In the genomic region with DNA sequence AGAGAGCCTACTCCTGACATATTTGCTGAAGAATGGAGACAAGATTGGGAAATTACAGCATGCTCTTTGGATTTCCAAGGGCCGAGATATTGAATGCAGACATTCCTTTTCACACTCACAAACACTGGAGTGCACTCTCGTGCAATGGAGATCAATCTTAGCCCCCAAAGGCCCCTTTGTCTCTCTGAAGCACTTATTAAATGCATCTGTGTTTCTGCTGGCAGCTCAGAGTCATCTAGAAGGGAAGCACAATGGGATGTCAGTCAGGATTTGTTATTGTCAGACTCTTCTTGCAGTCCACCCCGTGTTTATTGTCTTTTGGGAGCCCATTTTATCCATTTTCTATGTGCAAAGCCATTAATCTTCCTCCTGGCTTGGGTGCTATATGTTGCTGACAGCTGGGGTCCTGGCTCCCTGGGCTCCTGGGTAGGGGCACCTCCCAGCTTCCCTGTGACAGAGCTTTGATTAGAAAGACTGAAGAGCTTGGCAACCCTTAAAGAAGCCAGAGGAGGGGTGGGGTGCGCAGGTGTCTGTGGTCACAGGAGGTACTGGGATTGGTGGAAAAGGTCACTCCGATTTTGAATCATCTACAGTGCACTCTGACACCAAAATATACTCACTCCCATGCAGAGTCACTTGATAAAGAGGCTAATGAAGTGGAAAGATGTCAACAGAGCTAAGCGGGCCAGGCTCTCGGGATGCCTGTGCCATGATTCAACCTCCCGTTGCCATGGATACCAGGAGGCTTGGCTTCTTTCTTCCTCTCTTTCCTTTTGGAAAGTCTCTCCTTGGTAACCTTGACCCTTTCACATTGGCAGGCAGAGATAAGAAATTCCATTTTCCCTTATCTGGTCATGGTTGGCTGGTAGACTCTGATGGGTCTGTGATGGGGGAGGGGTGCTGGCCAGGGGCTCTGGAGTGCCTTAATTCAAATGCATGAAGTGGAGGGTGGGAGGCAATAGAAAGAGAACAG, we compare ENCODE assay signal across 7 mouse cellular contexts.
A peak's percentile ranks its signal among the peaks of the same experiment; 100 is the strongest.
DNase-seq lines count a peak whose midpoint lies in the region; ATAC-seq and TF ChIP-seq lines count a peak whose summit lies in the region.

No protein-coding gene starts in this region.

- TF ChIP-seq CTCF in hindbrain, postnatal 0 days (IDR thresholded peaks at IDR 0.05; ENCODE audit: low read depth): no peak

- ATAC-seq in forebrain, embryonic 13.5 days: peak; percentile 92
- peak; percentile 76 for ATAC-seq in hindbrain, postnatal 0 days
- ATAC-seq in neural tube, embryonic 11.5 days (ENCODE audit: insufficient read depth, low FRiP score, low TSS enrichment): peak; percentile 91

- peak overlapping the region; percentile 82 for H3K27ac ChIP-seq in forebrain, embryonic 13.5 days
- H3K27ac ChIP-seq in hindbrain, postnatal 0 days: peak overlapping the region; percentile 65
- no peak overlapping the region; the same call in 1 of the 2 replicates for H3K27ac ChIP-seq in neural tube, embryonic 11.5 days (ENCODE audit: low read depth, low read length)

- DNase-seq in MN1 (ENCODE audit: low spot score): peak; percentile 83
- DNase-seq in adrenal gland, adult (ENCODE audit: inconsistent age in 2 of 2, low spot score in 1 of 2): peak; percentile 80 to 91
- peak; percentile 84 for DNase-seq in hindbrain, postnatal 0 days (ENCODE audit: low spot score)
- DNase-seq in neural tube, embryonic 11.5 days (ENCODE audit: low spot score): peak; percentile 73
- no peak for DNase-seq in thymus, adult 18-20 months
- no peak for DNase-seq in cerebellum, adult 11 months

- no peak overlapping the region for H3K9ac ChIP-seq in forebrain, embryonic 13.5 days
- H3K9ac ChIP-seq in hindbrain, postnatal 0 days (replicated peaks; ENCODE audit: low read length): no peak overlapping the region
- H3K9ac ChIP-seq in neural tube, embryonic 11.5 days (ENCODE audit: low read length): no peak overlapping the region

- H3K4me1 ChIP-seq in forebrain, embryonic 13.5 days: peaks cover 27% of the 10 kb centered on the region
- peaks cover 16% of the 10 kb centered on the region; the same call in 1 of the 2 replicates for H3K4me1 ChIP-seq in hindbrain, postnatal 0 days (ENCODE audit: insufficient read depth, low read length)
- H3K4me1 ChIP-seq in neural tube, embryonic 11.5 days (ENCODE audit: control insufficient read depth, insufficient read depth, low read length): peaks cover 10% of the 10 kb centered on the region

- H3K9me3 ChIP-seq in forebrain, embryonic 13.5 days (replicated peaks): no peaks in the 10 kb centered on the region; the same call in 1 of the 2 replicates
- no peaks in the 10 kb centered on the region for H3K9me3 ChIP-seq in hindbrain, postnatal 0 days (ENCODE audit: low read length)
- no peaks in the 10 kb centered on the region for H3K9me3 ChIP-seq in neural tube, embryonic 11.5 days (ENCODE audit: control insufficient read depth, low read length)

- no peaks in the 10 kb centered on the region for H3K36me3 ChIP-seq in forebrain, embryonic 13.5 days (ENCODE audit: poor library complexity, severe bottlenecking)
- H3K36me3 ChIP-seq in hindbrain, postnatal 0 days (ENCODE audit: insufficient read depth, low read length): no peaks in the 10 kb centered on the region
- no peaks in the 10 kb centered on the region for H3K36me3 ChIP-seq in neural tube, embryonic 11.5 days (ENCODE audit: control insufficient read depth, insufficient read depth, low read length)

- 6% methylated on average over 8 of the region's 8 CpGs for WGBS in forebrain, embryonic 13.5 days
- WGBS in hindbrain, postnatal 0 days: 11% methylated on average over 8 of the region's 8 CpGs
- WGBS in neural tube, embryonic 11.5 days: 39% methylated on average over 8 of the region's 8 CpGs

- H3K4me2 ChIP-seq in forebrain, embryonic 13.5 days: peak overlapping the region; percentile 37
- H3K4me2 ChIP-seq in hindbrain, postnatal 0 days (ENCODE audit: low read depth, low read length): 0 out of 2 replicates have a peak overlapping the region, but pooled peaks have one; percentile 2
- H3K4me2 ChIP-seq in neural tube, embryonic 11.5 days (ENCODE audit: low read depth): no peak overlapping the region

- no peaks in the 10 kb centered on the region for H3K27me3 ChIP-seq in forebrain, embryonic 13.5 days
- H3K27me3 ChIP-seq in hindbrain, postnatal 0 days (ENCODE audit: insufficient read depth, low read length): no peaks in the 10 kb centered on the region
- no peaks in the 10 kb centered on the region for H3K27me3 ChIP-seq in neural tube, embryonic 11.5 days (ENCODE audit: control insufficient read depth, insufficient read depth, low read length)

- no peak overlapping the region for H3K4me3 ChIP-seq in forebrain, embryonic 13.5 days
- H3K4me3 ChIP-seq in hindbrain, postnatal 0 days (ENCODE audit: low read length): no peak overlapping the region
- H3K4me3 ChIP-seq in neural tube, embryonic 11.5 days (ENCODE audit: low read depth, low read length): no peak overlapping the region

Comparison
In these comparisons a context has a peak if more than half of its experiments do, and no peak if none do; other contexts are left out.
1. DNase-seq: peak in MN1 (single experiment), adrenal gland, adult (2 of 2), hindbrain, postnatal 0 days (single experiment) and neural tube, embryonic 11.5 days (single experiment); none in thymus, adult 18-20 months (0 of 2) and cerebellum, adult 11 months (single experiment).
2. Peak in every context shown above with its lines, with median percentiles within 50 percentile points of each other: ATAC-seq.